Mouse (Mus musculus): ENCODE results near the gene Pi16. TPM values are rescaled to one million over a fixed set of nuclear protein-coding genes. Genes with fewer than 3 reads are reported as not detected.

Pi16 gene
- polyA plus RNA-seq, 1 experiment from 2014 or later = 0.32 TPM

DNA sequence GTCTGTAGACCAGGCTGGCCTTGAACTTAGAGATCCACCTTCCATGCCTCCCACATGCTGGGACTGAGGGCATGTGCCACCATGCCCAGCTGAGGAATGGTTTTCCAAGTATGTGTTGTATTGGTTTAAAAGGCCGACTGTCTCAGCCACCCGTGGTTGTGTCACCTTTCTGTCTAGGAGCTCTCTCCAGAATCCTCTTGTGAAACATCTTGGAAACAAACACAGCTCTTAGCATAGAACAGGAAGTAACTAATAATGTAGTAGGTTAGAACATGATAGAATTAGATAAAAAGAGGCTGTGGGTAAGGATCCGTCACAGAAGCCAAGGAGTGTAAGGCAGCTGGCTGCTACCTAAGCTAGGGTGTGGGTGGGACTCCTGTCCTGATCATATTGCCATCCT lies 24.5 kb upstream of the Pi16 start:
- WGBS (ENCODE audit: insufficient replicate concordance) = 61% methylated on average over 3 of the region's 3 CpGs
- ATAC-seq (ENCODE audit: low read depth) = no peak

DNA sequence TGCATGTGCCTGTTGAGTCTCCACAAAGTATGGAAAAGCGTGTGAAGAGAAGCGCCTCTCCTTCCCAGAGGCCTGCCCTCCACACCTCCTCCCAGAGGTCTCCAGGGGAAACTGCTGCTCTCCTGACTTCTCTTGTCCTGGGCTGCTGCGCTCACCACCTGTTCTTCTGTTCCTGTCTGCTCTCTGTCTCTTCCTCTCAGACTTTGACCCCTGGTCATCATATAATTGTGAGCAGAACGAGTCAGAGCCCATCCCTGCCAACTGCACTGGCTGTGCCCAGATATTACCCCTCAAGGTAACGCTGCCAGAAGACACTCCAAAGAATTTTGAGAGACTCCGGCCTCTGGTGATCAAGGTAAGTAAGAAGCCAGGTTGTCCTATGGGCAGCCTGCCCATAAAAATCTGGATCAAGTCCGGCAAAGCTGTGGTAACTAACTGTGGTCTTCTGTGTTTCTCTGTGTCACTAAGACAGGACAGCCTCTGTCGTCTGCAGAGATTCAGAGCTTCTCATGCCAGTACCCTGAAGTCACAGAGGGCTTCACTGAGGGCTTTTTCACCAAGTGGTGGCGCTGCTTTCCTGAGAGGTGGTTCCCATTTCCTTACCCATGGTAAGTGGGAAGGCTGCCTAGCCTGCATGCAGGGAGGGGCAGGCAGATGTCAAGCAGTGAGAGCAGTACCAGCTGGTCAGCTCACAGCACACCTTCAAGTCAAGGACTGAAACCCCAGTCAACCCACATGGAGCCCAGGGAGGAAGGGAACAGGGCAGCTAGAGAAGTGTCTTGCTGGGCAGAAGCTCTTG lies 23.5 kb upstream of the Pi16 start:
- no peak for ATAC-seq (ENCODE audit: low read depth)
- Histone ChIP-seq H3K4me2 (no peak overlapping the region), H3K9ac (no peak overlapping the region), H3K9me3 (replicated peaks) (no peaks in the 10 kb centered on the region), H3K27me3 (no peaks in the 10 kb centered on the region), H3K36me3 (peaks cover 38% of the 10 kb centered on the region), H3K4me3 (replicated peaks) (no peak overlapping the region), H3K4me1 (replicated peaks) (peaks cover 9% of the 10 kb centered on the region; the same call in 1 of the 2 replicates), H3K27ac (no peak overlapping the region)
- 76% methylated on average over 9 of the region's 9 CpGs for WGBS (ENCODE audit: insufficient replicate concordance)
- DNase-seq = no peak

More for the DNA sequence above, 24.5 kb upstream of the Pi16 start:
- Histone ChIP-seq H3K9ac (no peak overlapping the region), H3K4me2 (no peak overlapping the region), H3K27me3 (no peaks in the 10 kb centered on the region), H3K36me3 (peaks cover 30% of the 10 kb centered on the region), H3K27ac (no peak overlapping the region), H3K9me3 (replicated peaks) (no peaks in the 10 kb centered on the region), H3K4me1 (replicated peaks) (peaks cover 9% of the 10 kb centered on the region; the same call in 1 of the 2 replicates), H3K4me3 (replicated peaks) (no peak overlapping the region)
- no peak for DNase-seq

DNA sequence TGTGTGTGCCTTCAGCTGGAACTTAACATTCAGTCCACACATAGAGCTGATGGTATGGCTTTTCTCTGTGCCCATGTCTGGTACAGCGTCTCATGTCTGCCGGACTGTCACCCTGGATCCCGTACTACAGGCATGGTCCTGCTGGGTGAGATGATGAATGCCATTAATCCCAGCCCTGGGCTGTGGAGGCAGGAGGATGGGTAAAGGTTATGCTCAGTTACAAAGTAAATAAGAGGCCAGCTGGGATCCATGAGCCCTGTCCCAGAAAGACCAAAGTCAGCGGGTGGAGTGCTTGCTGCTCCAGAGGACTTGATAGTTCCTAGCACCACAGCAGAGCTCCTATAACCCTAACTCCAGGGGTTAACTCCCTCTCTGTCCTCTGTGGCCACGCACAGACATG lies 21.6 kb upstream of the Pi16 start:
- WGBS (ENCODE audit: insufficient replicate concordance) = 77% methylated on average over 5 of the region's 5 CpGs
- ATAC-seq (ENCODE audit: low read depth) = peak; percentile 58

DNA sequence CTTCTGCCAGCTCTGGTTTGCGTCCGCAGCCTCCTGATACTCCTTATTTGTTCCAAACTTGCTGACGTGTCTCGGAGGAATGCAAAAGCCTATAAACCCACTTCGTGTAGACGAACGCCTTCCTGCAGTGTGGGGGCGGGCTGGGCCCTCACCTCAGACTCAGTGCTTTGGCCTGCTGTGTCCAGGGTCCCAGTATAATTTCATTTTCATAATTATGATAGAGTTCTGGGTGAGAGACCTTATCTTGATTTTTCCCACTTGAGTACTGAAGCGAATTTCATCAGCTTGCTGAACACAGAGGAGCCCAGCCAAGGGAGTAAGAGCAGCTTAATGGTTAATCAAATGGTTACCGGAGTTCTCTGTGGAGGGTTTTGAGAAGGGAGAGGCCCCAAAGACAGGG lies 20.2 kb upstream of the Pi16 start:
- peaks cover 9% of the 10 kb centered on the region; the same call in 1 of the 2 replicates for H3K4me1 ChIP-seq (replicated peaks)
- WGBS (ENCODE audit: insufficient replicate concordance) = 83% methylated on average over 10 of the region's 10 CpGs
- no peak for ATAC-seq (ENCODE audit: low read depth)
- H3K27me3 ChIP-seq = no peaks in the 10 kb centered on the region
- H3K36me3 ChIP-seq = peaks cover 55% of the 10 kb centered on the region
- no peak overlapping the region for H3K9ac ChIP-seq
- DNase-seq = no peak
- no peak overlapping the region for H3K4me2 ChIP-seq
- H3K4me3 ChIP-seq (replicated peaks) = no peak overlapping the region
- no peaks in the 10 kb centered on the region for H3K9me3 ChIP-seq (replicated peaks)
- H3K27ac ChIP-seq = no peak overlapping the region

More for the DNA sequence above, 21.6 kb upstream of the Pi16 start:
- Histone ChIP-seq H3K9ac (no peak overlapping the region), H3K9me3 (replicated peaks) (no peaks in the 10 kb centered on the region), H3K36me3 (peaks cover 51% of the 10 kb centered on the region), H3K27ac (peak overlapping the region; percentile 34; the same call in 1 of the 2 replicates), H3K4me3 (replicated peaks) (no peak overlapping the region), H3K27me3 (no peaks in the 10 kb centered on the region), H3K4me1 (replicated peaks) (peaks cover 9% of the 10 kb centered on the region; the same call in 1 of the 2 replicates), H3K4me2 (no peak overlapping the region)
- no peak for DNase-seq

DNA sequence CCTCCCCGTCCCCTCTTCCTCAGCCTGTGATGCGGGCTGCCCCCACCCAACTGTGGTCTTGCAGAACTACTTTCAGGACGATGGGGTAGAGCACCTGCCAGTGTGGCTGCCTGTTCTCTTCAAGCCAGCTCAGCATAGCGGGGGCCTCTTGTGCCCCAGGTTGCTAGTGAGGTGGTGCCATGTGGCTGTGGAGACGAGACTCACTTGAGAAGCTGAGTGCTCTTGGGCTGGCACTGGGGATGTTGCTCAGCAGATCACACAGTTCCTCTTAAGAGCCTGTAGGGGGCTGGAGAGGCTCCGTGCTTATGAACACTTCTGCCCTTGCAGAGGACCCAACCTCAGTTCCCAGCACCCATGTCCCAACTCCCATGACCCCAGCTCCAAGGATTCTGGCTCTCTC lies 19.7 kb upstream of the Pi16 start:
- Histone ChIP-seq H3K4me2 (no peak overlapping the region), H3K27ac (no peak overlapping the region), H3K27me3 (no peaks in the 10 kb centered on the region), H3K9me3 (replicated peaks) (no peaks in the 10 kb centered on the region), H3K36me3 (peaks cover 55% of the 10 kb centered on the region), H3K4me1 (replicated peaks) (peaks cover 9% of the 10 kb centered on the region; the same call in 1 of the 2 replicates), H3K4me3 (replicated peaks) (no peak overlapping the region), H3K9ac (no peak overlapping the region)
- 71% methylated on average over 6 of the region's 6 CpGs for WGBS (ENCODE audit: insufficient replicate concordance)
- no peak for DNase-seq
- no peak for ATAC-seq (ENCODE audit: low read depth)

DNA sequence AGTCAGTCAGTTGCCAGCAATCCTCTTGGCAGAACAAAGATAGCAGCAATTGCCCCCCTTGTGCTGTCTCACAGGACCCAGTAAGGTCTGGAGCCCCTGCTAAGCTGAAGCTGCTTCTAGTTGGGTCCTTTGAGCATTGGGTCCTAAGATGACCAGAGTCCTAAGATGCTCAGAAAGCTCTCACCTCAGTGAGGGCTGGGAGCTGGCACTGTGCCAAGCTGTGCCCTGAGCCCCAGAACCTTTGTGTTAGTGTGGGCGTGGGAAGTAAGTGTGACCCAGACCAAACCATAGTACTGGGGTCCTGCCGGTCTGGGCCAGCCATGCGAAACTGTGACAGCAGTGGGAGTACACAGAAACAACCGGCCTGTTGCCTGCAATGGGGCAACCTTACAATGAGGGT lies 18.2 kb upstream of the Pi16 start:
- Histone ChIP-seq H3K9me3 (replicated peaks) (no peaks in the 10 kb centered on the region), H3K27me3 (no peaks in the 10 kb centered on the region), H3K9ac (no peak overlapping the region), H3K4me3 (replicated peaks) (no peak overlapping the region), H3K27ac (no peak overlapping the region), H3K4me2 (no peak overlapping the region), H3K4me1 (replicated peaks) (peaks cover 11% of the 10 kb centered on the region), H3K36me3 (peaks cover 49% of the 10 kb centered on the region)
- DNase-seq = no peak
- WGBS (ENCODE audit: insufficient replicate concordance) = 88% methylated on average over 4 of the region's 4 CpGs
- ATAC-seq (ENCODE audit: low read depth) = no peak

DNA sequence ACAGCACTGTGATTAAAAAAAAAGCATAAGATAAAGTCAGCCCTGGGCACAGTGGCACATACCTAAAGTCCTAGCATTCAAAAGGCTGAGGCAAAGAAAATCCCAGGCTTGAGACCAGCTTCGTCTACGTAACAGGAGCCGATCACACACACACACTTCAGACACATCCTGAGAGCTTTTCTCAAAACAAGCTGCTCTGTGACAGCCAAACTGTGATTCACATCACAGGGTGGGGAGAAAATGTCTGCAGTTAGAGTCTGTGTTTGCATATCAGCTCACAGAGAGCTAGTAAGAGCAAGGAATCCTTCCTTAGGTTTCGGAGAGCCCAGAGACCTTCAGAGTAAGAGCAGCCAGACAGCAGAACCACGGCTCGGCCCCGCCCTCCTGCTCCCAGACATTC lies 16.6 kb upstream of the Pi16 start:
- 89% methylated on average over 7 of the region's 7 CpGs for WGBS (ENCODE audit: insufficient replicate concordance)
- DNase-seq (no peak), ATAC-seq (ENCODE audit: low read depth) (no peak)
- no peaks in the 10 kb centered on the region for H3K9me3 ChIP-seq (replicated peaks)
- H3K27ac ChIP-seq = no peak overlapping the region
- H3K4me2 ChIP-seq = no peak overlapping the region
- peaks cover 15% of the 10 kb centered on the region; the same call in 1 of the 2 replicates for H3K27me3 ChIP-seq
- H3K4me3 ChIP-seq (replicated peaks) = no peak overlapping the region
- H3K9ac ChIP-seq = no peak overlapping the region
- H3K4me1 ChIP-seq (replicated peaks) = peaks cover 25% of the 10 kb centered on the region
- peaks cover 44% of the 10 kb centered on the region for H3K36me3 ChIP-seq

DNA sequence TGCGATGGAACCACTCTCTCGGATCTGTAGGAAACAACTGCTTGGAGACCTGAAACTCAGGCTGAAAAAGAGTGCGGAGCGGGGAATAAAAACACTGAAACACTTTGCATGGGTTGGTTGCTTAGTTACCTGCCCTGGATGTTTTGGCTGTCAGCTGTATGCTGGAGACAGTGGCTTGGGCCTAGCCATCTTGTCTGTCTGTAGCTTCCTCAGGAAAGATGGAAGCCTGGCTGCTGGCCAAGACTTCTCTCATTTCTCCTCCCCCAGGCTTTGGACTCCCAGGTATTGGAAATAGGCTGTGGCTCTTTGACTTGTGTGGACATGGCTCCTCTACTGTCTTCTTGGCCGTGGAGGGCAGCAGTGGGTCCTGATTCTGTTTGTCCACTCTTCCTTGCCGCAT lies 16.1 kb upstream of the Pi16 start:
- Histone ChIP-seq H3K4me3 (replicated peaks) (no peak overlapping the region), H3K27ac (no peak overlapping the region), H3K36me3 (peaks cover 44% of the 10 kb centered on the region), H3K4me1 (replicated peaks) (peaks cover 25% of the 10 kb centered on the region), H3K9ac (no peak overlapping the region), H3K4me2 (no peak overlapping the region), H3K27me3 (peaks cover 16% of the 10 kb centered on the region; the same call in 1 of the 2 replicates), H3K9me3 (replicated peaks) (no peaks in the 10 kb centered on the region)
- no peak for ATAC-seq (ENCODE audit: low read depth)
- WGBS (ENCODE audit: insufficient replicate concordance) = 87% methylated on average over 6 of the region's 6 CpGs
- DNase-seq = no peak

DNA sequence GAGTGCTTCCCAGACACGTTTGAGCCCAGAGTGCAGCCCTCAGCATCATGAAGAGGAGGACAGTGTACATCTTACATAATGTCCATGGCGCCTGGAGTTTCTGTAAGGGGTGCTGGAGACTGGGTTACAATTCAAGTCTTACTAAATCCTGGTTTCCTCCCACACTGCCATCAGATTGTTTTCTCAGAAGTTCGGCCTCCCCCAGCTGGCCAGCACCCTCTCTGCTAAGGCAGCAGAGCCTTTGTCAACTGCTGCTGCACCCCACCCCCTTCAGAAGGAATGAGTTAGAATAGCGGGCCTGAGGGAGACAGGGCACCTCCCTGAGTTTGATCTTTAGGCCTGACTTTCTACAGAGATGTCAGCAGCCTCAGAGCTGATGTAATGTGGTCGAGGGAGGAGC lies 15.3 kb upstream of the Pi16 start:
- Histone ChIP-seq H3K4me2 (no peak overlapping the region), H3K36me3 (peaks cover 39% of the 10 kb centered on the region), H3K27ac (no peak overlapping the region), H3K9ac (no peak overlapping the region), H3K9me3 (replicated peaks) (no peaks in the 10 kb centered on the region), H3K27me3 (peaks cover 16% of the 10 kb centered on the region; the same call in 1 of the 2 replicates), H3K4me1 (replicated peaks) (peaks cover 25% of the 10 kb centered on the region), H3K4me3 (replicated peaks) (no peak overlapping the region)
- no peak for DNase-seq
- ATAC-seq (ENCODE audit: low read depth) = no peak
- 62% methylated on average over 5 of the region's 5 CpGs for WGBS (ENCODE audit: insufficient replicate concordance)

DNA sequence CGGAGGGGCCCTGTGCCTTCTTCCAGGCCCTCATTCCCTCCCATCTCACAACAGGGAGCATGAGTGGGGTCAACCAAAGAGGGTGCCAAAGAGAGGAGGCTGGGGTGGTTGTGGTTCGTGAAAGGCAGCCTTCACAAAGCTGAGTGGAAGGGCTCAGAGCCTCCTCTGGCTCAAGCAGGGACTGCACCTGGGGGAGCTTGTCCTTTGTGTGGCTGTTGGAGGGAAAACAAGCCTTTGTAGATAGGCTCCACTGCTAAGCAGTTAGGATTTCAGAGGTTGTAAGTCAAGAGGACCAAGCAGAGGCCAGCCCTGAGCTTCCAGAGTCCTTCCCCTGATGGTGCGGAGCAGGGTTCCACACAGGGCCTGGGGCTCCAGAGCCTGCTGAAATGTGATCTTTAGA lies 14.4 kb upstream of the Pi16 start:
- DNase-seq (no peak), ATAC-seq (ENCODE audit: low read depth) (no peak)
- Histone ChIP-seq H3K27me3 (peaks cover 16% of the 10 kb centered on the region; the same call in 1 of the 2 replicates), H3K9me3 (replicated peaks) (no peaks in the 10 kb centered on the region), H3K4me3 (replicated peaks) (no peak overlapping the region), H3K4me2 (no peak overlapping the region), H3K4me1 (replicated peaks) (peaks cover 25% of the 10 kb centered on the region), H3K36me3 (peaks cover 32% of the 10 kb centered on the region), H3K27ac (no peak overlapping the region), H3K9ac (no peak overlapping the region)
- 45% methylated on average over 3 of the region's 3 CpGs for WGBS (ENCODE audit: insufficient replicate concordance)

DNA sequence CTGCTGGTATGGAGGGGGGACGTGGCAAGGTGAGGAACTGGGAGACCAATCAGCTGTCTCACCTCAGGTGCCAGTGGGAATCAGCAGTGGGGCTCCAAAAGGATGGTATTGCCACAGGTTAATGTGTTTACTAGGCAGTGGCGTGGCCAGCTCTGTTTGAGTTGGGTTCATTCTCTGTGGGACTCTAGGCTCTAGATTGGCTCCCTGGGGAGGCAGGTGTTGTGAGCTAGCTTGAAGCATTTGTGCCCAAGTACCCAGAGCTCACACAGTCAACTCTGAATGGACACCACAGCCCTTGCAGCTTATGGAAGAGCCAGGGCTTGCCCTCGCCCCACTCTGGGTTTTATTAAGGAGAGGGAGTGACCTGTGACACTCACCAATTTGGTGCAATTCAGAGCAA lies 13.6 kb upstream of the Pi16 start:
- H3K27ac ChIP-seq = no peak overlapping the region
- 49% methylated on average over 3 of the region's 3 CpGs for WGBS (ENCODE audit: insufficient replicate concordance)

More for the DNA sequence above, 13.6 kb upstream of the Pi16 start:
- no peaks in the 10 kb centered on the region for H3K9me3 ChIP-seq (replicated peaks)
- H3K36me3 ChIP-seq = peaks cover 26% of the 10 kb centered on the region
- peaks cover 16% of the 10 kb centered on the region; the same call in 1 of the 2 replicates for H3K27me3 ChIP-seq
- ATAC-seq (ENCODE audit: low read depth) (no peak), DNase-seq (no peak)
- peaks cover 25% of the 10 kb centered on the region for H3K4me1 ChIP-seq (replicated peaks)
- no peak overlapping the region for H3K9ac ChIP-seq
- H3K4me3 ChIP-seq (replicated peaks) = no peak overlapping the region
- H3K4me2 ChIP-seq = no peak overlapping the region
